Mouse (Mus musculus) Patski (cell line): ENCODE results near the gene Gm10577. TPM values are rescaled to one million over a fixed set of nuclear protein-coding genes. Genes with fewer than 3 reads are reported as not detected.

ENCODE experiments used
- ATAC-seq: fragments of 100-300 bp; one replicate; pipeline ENCODE4 v1.8.0; 2021
- CTCF ChIA-PET: fragments of 350-600 bp; sonication (Branson Sonifier 250); formaldehyde crosslinking; loops from one replicate; lab custom pipeline; 2022; ENCODE audit warnings: inconsistent platforms; lab: Charles Lee
- POLR2A ChIA-PET: fragments of 350-600 bp; sonication (Branson Sonifier 250); formaldehyde crosslinking; loops from one replicate; lab custom pipeline; 2022; ENCODE audit warnings: antibody characterized with exemption, inconsistent platforms; lab: Charles Lee
- DNase-seq: peaks from one replicate; pipeline ENCODE4 v3.0.0-alpha.2; 2011; ENCODE audit warnings: low read depth, low spot score
- H3K27me3 ChIP-seq: fragments of 371-371 bp; one replicate; pipeline ENCODE4 v1.5.1; 2021
- CTCF ChIP-seq: fragments of 100-300 bp; IDR thresholded peaks from one replicate; pipeline ENCODE4 v1.5.1; 2021
- in situ Hi-C: fragments of 300-500 bp; cut with MboI; formaldehyde crosslinking; loops from 3 replicates; pipeline ENCODE4 v1.11.1; 2018; ENCODE audit warnings: low pct_unique_long_range_greater_than_20kb, mixed read lengths
- polyA plus RNA-seq: library from polyadenylated mRNA; unstranded; gene quantifications from one replicate; pipeline ENCODE4 v1.2.3, GENCODE M21; 2021

Gene Gm10577
- polyA plus RNA-seq, 1 experiment from 2014 or later = not detected

DNA sequence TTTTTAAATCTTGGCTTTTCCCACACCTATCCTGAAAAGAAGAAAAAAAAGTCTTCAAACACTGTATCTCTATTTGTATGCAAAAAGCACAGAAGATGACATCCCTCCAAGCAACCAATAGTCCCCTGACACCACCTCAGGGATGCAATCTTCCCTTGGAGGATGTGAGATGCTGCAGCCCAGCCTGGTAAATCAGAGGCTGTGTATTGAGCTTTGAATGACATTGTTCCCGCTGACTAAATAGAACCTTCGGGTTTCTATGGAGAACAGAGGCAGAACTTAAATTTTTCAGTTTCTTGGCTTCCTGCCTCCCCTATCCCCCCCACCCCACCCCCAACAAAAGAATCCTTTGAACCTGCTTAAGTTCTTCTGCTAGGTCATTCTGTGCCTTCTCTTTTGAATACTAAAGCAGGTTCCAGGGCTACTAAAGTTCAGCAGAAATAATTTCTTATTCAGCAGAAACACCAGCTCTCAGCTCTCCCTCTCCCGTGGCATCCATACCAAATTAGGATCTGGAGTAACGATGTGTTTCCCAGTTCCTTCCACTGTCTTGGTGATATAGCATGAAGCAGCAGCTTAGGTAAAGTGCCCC lies 24.3 kb downstream of the Gm10577 start:
- TF ChIP-seq CTCF = no peak
- DNase-seq (no peak), ATAC-seq (no peak)
- no peaks in the 10 kb centered on the region for H3K27me3 ChIP-seq
- CTCF ChIA-PET = no interaction called here
- in situ Hi-C loops = loop anchor here (5.0 to 10.0 kb wide), 2 partner anchors 151 to 329 kb away; no protein-coding TSS in a partner anchor
- POLR2A ChIA-PET = no interaction called here

DNA sequence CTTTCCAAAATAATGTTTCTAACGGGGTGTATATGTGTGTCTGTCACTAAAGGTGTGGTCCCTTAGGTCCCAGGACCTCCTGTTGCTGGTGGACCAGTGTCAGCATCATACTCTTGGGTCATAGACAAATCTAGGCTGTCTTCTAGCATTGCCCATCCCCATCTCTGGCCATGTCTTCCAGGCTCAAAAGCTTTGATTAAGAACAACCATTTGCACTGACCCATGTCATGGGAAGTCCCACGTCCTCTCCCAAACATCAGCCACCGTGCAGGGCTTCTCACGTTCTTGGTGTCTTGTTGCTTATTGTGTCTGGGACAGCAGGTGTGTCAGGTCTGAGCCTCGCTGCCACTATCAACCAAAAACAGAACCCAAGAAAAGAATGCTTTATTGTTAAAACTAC lies 24.9 kb downstream of the Gm10577 start:
- ATAC-seq (no peak), DNase-seq (no peak)
- CTCF ChIA-PET = no interaction called here
- POLR2A ChIA-PET = no interaction called here
- no peak for TF ChIP-seq CTCF
- in situ Hi-C loops = loop anchor here (5.0 to 10.0 kb wide), 2 partner anchors 152 to 329 kb away; no protein-coding TSS in a partner anchor
- no peaks in the 10 kb centered on the region for H3K27me3 ChIP-seq

DNA sequence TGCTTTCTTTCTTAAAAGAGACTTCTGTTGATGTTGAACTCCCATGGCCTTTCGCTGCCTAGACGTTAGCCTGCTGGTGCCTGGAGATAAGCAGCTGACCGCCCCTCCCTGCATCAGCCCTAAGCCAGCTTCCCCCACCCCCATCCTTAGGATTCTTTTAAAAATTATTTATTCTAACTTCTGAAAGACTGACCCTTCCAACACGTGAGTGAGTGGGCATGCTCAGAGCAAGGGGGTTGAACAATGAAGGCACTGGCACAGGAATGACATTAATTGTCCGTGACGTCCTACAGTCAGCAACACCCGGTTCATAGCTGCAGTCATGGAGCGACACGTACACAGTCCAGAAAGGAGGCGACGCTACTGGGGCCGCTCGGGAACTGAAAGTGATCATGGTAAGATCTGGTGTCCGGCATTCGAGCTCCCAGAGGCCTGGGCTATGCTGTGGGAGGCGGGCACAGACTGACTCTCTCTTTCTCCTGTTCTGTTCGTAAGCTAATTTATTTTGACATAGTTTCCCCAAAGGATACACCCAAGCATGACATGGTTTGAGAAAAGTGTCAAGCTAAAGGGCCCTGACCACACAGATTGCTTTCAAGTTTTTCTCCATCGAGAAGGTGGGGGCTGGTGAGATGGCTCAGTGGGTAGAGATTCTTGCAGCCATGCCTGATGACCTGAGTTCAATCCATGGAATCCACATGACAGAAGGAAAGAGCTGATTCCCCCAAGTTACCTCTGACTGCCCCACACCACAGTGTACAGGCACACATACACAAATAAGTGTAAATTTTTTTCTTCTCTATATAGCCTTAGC lies 25.8 kb downstream of the Gm10577 start:
- CTCF ChIA-PET = interaction anchor here (1.2 kb wide), 1 partner anchor 407 kb away, joined by 3 read pairs; no protein-coding TSS in a partner anchor
- POLR2A ChIA-PET = no interaction called here
- TF ChIP-seq CTCF = no peak
- ATAC-seq (no peak), DNase-seq (no peak)
- in situ Hi-C loops = loop anchor here (5.0 to 10.0 kb wide), 4 partner anchors 153 to 407 kb away; partner anchors contain the start of gene Cachd1
- H3K27me3 ChIP-seq = no peaks in the 10 kb centered on the region

DNA sequence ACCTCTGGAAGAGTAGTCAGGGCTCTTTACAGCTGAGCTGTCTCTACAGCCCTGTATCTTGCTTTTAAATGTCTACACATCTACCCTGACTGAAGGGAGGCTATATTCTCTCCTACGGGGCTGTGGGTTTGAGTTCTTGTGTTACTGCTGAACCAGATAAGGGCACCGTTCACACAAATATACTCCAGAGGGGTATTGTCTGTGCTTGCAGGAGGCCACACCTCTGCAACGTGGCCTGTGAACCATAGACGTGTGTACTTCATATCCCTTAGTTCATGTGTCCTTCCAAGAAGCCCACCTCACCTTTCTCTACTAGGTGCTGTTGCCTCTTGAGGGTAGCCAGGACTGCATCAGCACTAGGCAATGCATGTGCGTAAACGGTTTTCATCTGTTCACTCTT lies 28.4 kb downstream of the Gm10577 start:
- no peaks in the 10 kb centered on the region for H3K27me3 ChIP-seq
- no peak for TF ChIP-seq CTCF
- ATAC-seq (no peak), DNase-seq (no peak)
- CTCF ChIA-PET = no interaction called here
- POLR2A ChIA-PET = no interaction called here
- in situ Hi-C loops = loop anchor here (5.0 to 10.0 kb wide), 3 partner anchors 215 to 405 kb away; partner anchors contain the start of gene Cachd1

DNA sequence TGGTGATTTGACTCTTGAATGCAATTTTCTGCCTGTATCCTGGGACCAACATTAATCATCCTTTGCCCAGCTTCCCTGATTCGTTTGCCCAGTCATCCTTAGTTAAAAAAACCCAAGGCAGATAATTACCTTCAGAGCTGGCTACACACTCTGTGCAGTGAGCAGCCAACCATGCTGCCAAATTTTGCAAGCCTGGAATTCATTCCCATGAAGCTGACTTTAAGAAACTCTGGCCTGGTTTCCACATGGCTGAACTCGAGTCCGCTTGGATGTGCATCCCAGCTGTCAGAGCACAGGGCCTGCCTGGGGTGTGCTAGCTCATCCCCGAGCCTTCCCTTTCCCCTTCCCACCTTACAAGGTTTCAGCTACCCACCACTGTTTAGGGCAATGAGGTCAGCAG lies 29.5 kb downstream of the Gm10577 start:
- ATAC-seq (peak; percentile 89), DNase-seq (peak; percentile 92)
- no peak for TF ChIP-seq CTCF
- CTCF ChIA-PET = interaction anchor here (0.9 to 1.1 kb wide), 2 partner anchors 155 to 221 kb away, joined by 3 to 4 read pairs; no protein-coding TSS in a partner anchor
- no peaks in the 10 kb centered on the region for H3K27me3 ChIP-seq
- in situ Hi-C loops = loop anchor here (5.0 to 10.0 kb wide), 3 partner anchors 214 to 404 kb away; partner anchors contain the start of gene Cachd1
- POLR2A ChIA-PET = no interaction called here

DNA sequence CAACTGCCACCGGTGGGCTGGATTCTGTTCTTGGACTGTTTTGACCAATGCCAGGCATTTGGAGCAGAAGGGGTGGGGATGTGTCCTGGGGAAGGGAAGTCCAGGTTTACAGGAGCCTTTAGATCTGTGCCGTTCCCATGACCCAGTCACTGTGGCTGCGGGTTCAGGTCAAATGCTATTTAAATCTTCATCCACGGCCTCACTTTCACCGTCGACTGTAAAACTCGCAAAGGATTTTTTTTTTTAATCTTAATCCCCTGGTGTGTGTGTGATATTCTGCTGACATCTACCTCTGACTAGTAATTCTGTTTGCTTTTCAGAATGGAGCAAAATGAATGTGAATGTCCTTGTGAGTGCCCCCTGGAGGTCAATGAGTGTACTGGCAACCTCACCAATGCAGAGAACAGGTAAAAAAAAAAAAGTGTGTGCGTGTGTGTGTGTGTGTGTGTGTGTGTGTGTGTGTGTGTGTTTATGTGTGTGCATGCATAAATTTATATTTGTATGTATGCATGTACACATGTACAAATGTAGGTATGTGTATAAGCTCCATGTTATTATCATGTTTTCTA lies 32.2 kb downstream of the Gm10577 start:
- no peak for DNase-seq
- no peaks in the 10 kb centered on the region for H3K27me3 ChIP-seq
- CTCF ChIA-PET = interaction anchor here (0.7 to 1.4 kb wide), 4 partner anchors 183 to 400 kb away, joined by 3 to 4 read pairs (median 3); no protein-coding TSS in a partner anchor
- peak; percentile 62 for TF ChIP-seq CTCF
- no peak for ATAC-seq
- POLR2A ChIA-PET = no interaction called here
- in situ Hi-C loops = loop anchor here (5.0 kb wide), 1 partner anchor 261 kb away; no protein-coding TSS in a partner anchor

DNA sequence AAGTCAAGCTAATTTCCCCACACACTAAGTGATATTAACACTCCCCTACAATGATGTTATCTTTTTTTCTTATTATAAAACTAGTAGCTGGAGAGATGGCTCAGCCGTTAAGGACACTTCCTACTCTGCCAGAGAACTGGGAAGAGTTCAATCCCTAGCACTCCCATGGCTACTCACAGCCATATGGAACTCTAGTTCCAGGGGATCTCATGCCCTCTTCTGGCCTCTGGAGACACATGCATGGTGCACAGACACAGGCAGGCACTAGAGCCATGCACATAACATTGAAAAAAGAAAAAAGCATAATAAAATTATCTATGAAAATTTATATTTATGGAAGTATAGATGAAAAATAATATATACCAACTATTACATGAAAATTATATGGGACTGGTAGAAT lies 33.3 kb downstream of the Gm10577 start:
- ChIA-PET CTCF (no interaction called here), POLR2A (no interaction called here)
- peak; percentile 46 for TF ChIP-seq CTCF
- in situ Hi-C loops = loop anchor here (5.0 kb wide), 1 partner anchor 260 kb away; no protein-coding TSS in a partner anchor
- H3K27me3 ChIP-seq = no peaks in the 10 kb centered on the region
- no peak for ATAC-seq
- no peak for DNase-seq

DNA sequence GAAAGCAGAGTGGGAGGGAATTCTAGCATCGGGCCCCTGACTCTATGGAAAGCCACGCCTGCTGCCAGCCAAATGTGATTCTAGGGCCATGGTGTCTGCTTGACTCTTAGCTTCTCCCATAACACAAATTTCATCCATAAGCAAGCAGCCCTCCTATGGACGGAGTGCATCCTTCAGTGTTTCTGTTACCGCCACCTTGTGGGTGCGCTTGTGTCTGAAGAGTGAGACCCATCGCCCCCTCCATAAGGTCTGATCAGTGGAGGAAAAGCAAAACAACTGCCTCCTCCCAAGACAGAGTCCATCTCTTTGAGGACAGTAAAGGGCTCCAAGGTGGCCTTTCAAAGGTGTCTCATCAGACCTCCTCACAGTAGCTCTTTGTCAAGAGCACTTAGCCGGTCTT lies 43.0 kb downstream of the Gm10577 start:
- DNase-seq (no peak), ATAC-seq (no peak)
- peak; percentile 19 for TF ChIP-seq CTCF
- in situ Hi-C loops = no loop called here
- POLR2A ChIA-PET = interaction anchor here (0.6 to 0.7 kb wide), 2 partner anchors 150 to 186 kb away, joined by 3 to 5 read pairs; no protein-coding TSS in a partner anchor
- no peaks in the 10 kb centered on the region for H3K27me3 ChIP-seq
- CTCF ChIA-PET = interaction anchor here (1.0 kb wide), 1 partner anchor 14 kb away, joined by 4 read pairs; no protein-coding TSS in a partner anchor

DNA sequence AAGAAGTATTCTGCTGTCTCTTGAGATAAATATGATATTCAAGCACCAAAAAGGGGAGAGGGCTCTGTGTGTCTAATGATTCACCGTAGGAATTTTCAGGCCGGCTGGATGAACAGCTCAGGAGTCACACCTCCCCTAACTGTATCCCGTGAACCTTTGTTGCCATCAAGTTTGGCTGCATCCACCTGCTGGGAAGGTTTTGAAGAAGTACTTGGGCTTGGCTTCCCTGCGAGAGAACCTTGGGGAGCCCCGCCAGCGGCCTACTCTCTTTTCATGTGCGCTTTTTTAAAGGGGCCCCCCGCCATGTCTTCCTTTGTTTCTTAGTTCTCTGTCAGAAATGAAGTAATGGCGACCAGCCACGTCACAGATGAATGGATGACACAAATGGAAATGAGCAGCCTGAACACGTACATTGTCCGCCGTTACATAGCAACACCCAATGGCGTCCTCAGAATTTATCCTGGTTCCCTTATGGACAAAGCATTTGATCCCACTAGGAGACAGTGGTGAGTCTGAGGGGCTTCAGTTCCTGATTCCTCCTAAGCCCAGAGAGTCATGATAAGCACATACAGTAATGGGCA lies 46.0 kb downstream of the Gm10577 start:
- H3K27me3 ChIP-seq = no peaks in the 10 kb centered on the region
- CTCF ChIA-PET = no interaction called here
- POLR2A ChIA-PET = no interaction called here
- ATAC-seq (no peak), DNase-seq (no peak)
- TF ChIP-seq CTCF = no peak
- in situ Hi-C loops = no loop called here
